Mouse (Mus musculus) cerebellum, adult 2 months (tissue): ENCODE data around the gene Gm28051.

Experiments
- CTCF ChIP-seq: fragments of 200-500 bp; IDR thresholded peaks from 2 replicates; pipeline ENCODE4 v1.5.1; 2011; ENCODE audit warnings: low read depth, mild to moderate bottlenecking, control low read depth, low read length, moderate library complexity, borderline replicate concordance; ENCODE audit not compliant: insufficient read depth
- POLR2A ChIP-seq: fragments of 200-500 bp; IDR thresholded peaks from 2 replicates; pipeline ENCODE4 v1.6.1; 2011; ENCODE audit warnings: low read length, control low read depth, borderline replicate concordance; ENCODE audit not compliant: insufficient read depth

- TF ChIP-seq CTCF, result peak; percentile 34; the same call in 1 of the 2 replicates
- TF ChIP-seq POLR2A, result no peak
Observed at GRCm38 (mm10) chr12:102740285-102740684, 17.3 kb downstream of the Gm28051 start.
